Mouse (Mus musculus) heart, postnatal 14 days (tissue): ENCODE results near the gene 8030411F24Rik. TPM values are rescaled to one million over a fixed set of nuclear protein-coding genes. Genes with fewer than 3 reads are reported as not detected.

Experiments used
- total RNA-seq, 2 experiments: library from RNA; stranded (reverse); gene quantifications; 2 replicates each; pipeline ENCODE4 v1.2.3; 2021

8030411F24Rik gene
- total RNA-seq, 2 experiments from 2014 or later = not detected

Other genes with a start within 250 kb of the 8030411F24Rik start
- 1 to 10 TPM; 6.5 to 7.7 TPM for gene Nxt1, start 109.4 kb upstream of the 8030411F24Rik start, total RNA-seq
- gene Gzf1, start 101.0 kb upstream of the 8030411F24Rik start, total RNA-seq = 10 to 100 TPM; 20.6 to 21.3 TPM
- gene Napb, start 49.5 kb upstream of the 8030411F24Rik start, total RNA-seq = 1 to 10 TPM; 1.6 to 2.1 TPM
- not detected for gene Cstl1, start 31.7 kb upstream of the 8030411F24Rik start, total RNA-seq
- gene Cst11, start 10.5 kb upstream of the 8030411F24Rik start, total RNA-seq = not detected
- 1 to 10 TPM in 1 of 2 experiments, under 1 TPM in 1; 0.76 to 1.3 TPM for gene Cst12, start 7.4 kb downstream of the 8030411F24Rik start, total RNA-seq
- not detected for gene Cst8, start 16.8 kb downstream of the 8030411F24Rik start, total RNA-seq
- not detected for gene Cst13, start 38.1 kb downstream of the 8030411F24Rik start, total RNA-seq
- 1 to 10 TPM; 2.5 to 4.0 TPM for gene Cst9, start 53.1 kb downstream of the 8030411F24Rik start, total RNA-seq
- gene 9230104L09Rik, start 83.0 kb downstream of the 8030411F24Rik start, total RNA-seq = 1 to 10 TPM in 1 of 2 experiments, under 1 TPM in 1; 0.78 to 1.1 TPM
- 100 to 1,000 TPM; 853 to 872 TPM for gene Cst3, start 93.7 kb downstream of the 8030411F24Rik start, total RNA-seq
- not detected for gene Gm1330, start 221.2 kb downstream of the 8030411F24Rik start, total RNA-seq
- not detected for gene Gm10750, start 235.2 kb downstream of the 8030411F24Rik start, total RNA-seq